Mouse (Mus musculus): ENCODE data around the gene Scarb2. TPM values are rescaled to one million over a fixed set of nuclear protein-coding genes. Genes with fewer than 3 reads are reported as not detected.

The Scarb2 gene
- polyA plus RNA-seq, 1 experiment from 2014 or later: 8.2 TPM

GRCm38 (mm10) chr5:92490779-92491178 lies 15.9 kb downstream of the Scarb2 start:
- H3K27me3 ChIP-seq: no peaks in the 10 kb centered on the region
- H3K36me3 ChIP-seq: 0 out of 2 replicates have a peak, but pooled peaks cover 4% of the 10 kb centered on the region
- peaks cover 26% of the 10 kb centered on the region for H3K4me1 ChIP-seq
- no peak overlapping the region for H3K27ac ChIP-seq
- WGBS: 20% methylated on average over 4 of the region's 4 CpGs
- no peak overlapping the region for H3K9ac ChIP-seq
- no peak overlapping the region for H3K4me2 ChIP-seq (replicated peaks)
- H3K4me3 ChIP-seq: no peak overlapping the region
- no peak for ATAC-seq (ENCODE audit: insufficient number of reproducible peaks, insufficient read depth, low FRiP score, low TSS enrichment)
- H3K9me3 ChIP-seq: no peaks in the 10 kb centered on the region

DNA sequence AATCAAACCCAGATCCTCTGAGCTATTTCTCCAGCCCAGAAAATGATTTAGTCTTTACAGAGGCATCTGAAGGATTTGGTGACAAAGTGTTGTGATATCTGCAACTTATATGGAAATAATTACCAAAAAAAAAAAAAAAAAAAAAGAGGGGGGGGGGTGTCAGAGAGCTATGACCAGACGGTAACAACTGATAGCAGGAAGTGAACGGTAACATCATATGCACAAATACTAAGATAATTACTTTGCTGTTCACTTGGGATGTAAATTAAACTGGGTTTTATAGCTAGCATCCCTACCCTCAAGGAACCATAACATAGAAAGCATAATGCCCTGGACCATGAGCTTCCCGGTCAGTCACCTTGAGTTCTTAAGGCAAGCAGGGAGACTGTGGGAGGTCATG lies 16.3 kb downstream of the Scarb2 start:
- H3K4me1 ChIP-seq: peaks cover 26% of the 10 kb centered on the region
- no peaks in the 10 kb centered on the region for H3K9me3 ChIP-seq
- H3K9ac ChIP-seq: no peak overlapping the region
- WGBS: 63% methylated on average over 3 of the region's 3 CpGs
- no peak for ATAC-seq (ENCODE audit: insufficient number of reproducible peaks, insufficient read depth, low FRiP score, low TSS enrichment)
- no peak overlapping the region for H3K4me2 ChIP-seq (replicated peaks)
- H3K27me3 ChIP-seq: no peaks in the 10 kb centered on the region
- no peak overlapping the region for H3K4me3 ChIP-seq
- H3K36me3 ChIP-seq: 0 out of 2 replicates have a peak, but pooled peaks cover 4% of the 10 kb centered on the region
- H3K27ac ChIP-seq: no peak overlapping the region

DNA sequence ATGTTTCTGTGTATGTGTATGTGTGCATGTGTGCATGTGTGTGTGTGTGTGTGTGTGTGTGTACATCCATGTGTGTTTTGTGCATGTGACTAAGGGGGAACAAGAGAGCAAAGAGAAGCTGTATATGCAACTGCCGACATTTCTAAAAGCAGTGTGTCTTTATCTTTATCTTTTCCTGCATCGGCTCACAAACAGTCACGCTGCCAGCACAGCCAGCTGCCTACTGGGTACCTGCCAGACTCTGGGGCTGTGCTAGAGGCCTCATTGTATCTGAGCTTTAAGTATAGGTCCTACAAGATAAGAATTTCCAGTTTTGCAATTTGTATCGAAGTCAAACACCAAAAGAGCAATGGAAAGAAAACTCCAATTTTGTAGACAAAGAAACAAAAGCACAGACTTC lies 17.1 kb downstream of the Scarb2 start:
- peak overlapping the region; percentile 65 for H3K27ac ChIP-seq
- no peak overlapping the region for H3K4me2 ChIP-seq (replicated peaks)
- peaks cover 26% of the 10 kb centered on the region for H3K4me1 ChIP-seq
- 0 out of 2 replicates have a peak, but pooled peaks cover 8% of the 10 kb centered on the region for H3K36me3 ChIP-seq
- H3K9me3 ChIP-seq: no peaks in the 10 kb centered on the region
- 73% methylated on average over 4 of the region's 4 CpGs for WGBS
- H3K27me3 ChIP-seq: no peaks in the 10 kb centered on the region
- no peak for ATAC-seq (ENCODE audit: insufficient number of reproducible peaks, insufficient read depth, low FRiP score, low TSS enrichment)
- no peak overlapping the region for H3K4me3 ChIP-seq
- H3K9ac ChIP-seq: no peak overlapping the region

DNA sequence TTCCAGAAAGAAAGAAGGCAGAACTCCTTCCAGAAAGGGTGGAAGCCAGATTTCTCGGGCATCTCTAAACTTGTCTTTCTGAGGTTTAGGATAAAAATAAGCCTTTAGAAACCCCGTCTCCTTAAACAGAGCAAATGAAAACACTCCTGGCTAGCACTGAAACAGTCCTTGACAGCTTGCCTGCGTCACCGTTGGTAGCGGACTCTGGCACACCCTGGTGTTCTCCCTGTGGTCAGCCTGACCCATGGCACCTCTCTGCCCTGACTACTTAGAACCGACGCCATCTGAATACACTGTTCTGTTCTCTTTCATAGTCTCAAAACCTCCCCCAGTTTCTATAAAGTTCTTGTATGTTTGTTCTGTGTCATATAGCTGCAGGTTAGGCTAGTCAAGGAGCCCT lies 17.7 kb downstream of the Scarb2 start:
- H3K4me2 ChIP-seq (replicated peaks): no peak overlapping the region
- 48% methylated on average over 7 of the region's 7 CpGs for whole genome bisulfite sequencing
- H3K9me3 ChIP-seq: no peaks in the 10 kb centered on the region
- H3K9ac ChIP-seq: no peak overlapping the region
- no peak for ATAC-seq (ENCODE audit: insufficient number of reproducible peaks, insufficient read depth, low FRiP score, low TSS enrichment)
- H3K27ac ChIP-seq: peak overlapping the region; percentile 65; the same call in 1 of the 2 replicates
- H3K4me3 ChIP-seq: no peak overlapping the region
- no peaks in the 10 kb centered on the region for H3K27me3 ChIP-seq
- peaks cover 22% of the 10 kb centered on the region for H3K4me1 ChIP-seq
- H3K36me3 ChIP-seq: peaks cover 13% of the 10 kb centered on the region; the same call in 1 of the 2 replicates

GRCm38 (mm10) chr5:92488408-92488807 lies 18.2 kb downstream of the Scarb2 start:
- no peaks in the 10 kb centered on the region for H3K9me3 ChIP-seq
- peak overlapping the region; percentile 65; the same call in 1 of the 2 replicates for H3K27ac ChIP-seq
- no peak overlapping the region for H3K9ac ChIP-seq
- H3K36me3 ChIP-seq: peaks cover 17% of the 10 kb centered on the region
- no peaks in the 10 kb centered on the region for H3K27me3 ChIP-seq
- H3K4me3 ChIP-seq: no peak overlapping the region
- ATAC-seq (ENCODE audit: insufficient number of reproducible peaks, insufficient read depth, low FRiP score, low TSS enrichment): 0 out of 2 replicates have a peak, but pooled peaks have one; percentile 53
- WGBS: 36% methylated on average over 3 of the region's 3 CpGs
- peaks cover 22% of the 10 kb centered on the region for H3K4me1 ChIP-seq
- no peak overlapping the region for H3K4me2 ChIP-seq (replicated peaks)

DNA sequence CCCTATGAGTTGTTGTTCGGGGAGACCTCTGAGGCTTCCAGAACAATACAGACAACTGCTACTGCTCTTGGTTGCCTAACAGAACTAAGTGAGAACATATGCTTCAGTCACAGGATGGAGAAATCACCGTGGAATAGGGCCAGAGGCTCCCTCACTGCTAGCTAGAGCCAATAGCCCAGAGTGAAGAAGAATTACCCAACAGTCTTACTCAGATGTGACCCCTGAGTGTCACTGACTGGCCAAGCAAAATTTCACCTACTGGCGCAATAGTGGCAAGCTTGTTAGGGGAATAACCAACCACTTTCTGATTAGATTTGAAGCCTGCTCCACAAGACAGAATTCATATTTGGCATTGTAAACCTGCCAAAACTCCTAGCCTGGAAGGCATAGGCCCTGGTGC lies 19.9 kb downstream of the Scarb2 start:
- H3K27me3 ChIP-seq: no peaks in the 10 kb centered on the region
- no peak overlapping the region for H3K4me2 ChIP-seq (replicated peaks)
- H3K9ac ChIP-seq: no peak overlapping the region
- H3K36me3 ChIP-seq: peaks cover 27% of the 10 kb centered on the region
- H3K27ac ChIP-seq: no peak overlapping the region
- peaks cover 22% of the 10 kb centered on the region for H3K4me1 ChIP-seq
- no peak for ATAC-seq (ENCODE audit: insufficient number of reproducible peaks, insufficient read depth, low FRiP score, low TSS enrichment)
- no peaks in the 10 kb centered on the region for H3K9me3 ChIP-seq
- H3K4me3 ChIP-seq: no peak overlapping the region
- 76% methylated on average over 3 of the region's 3 CpGs for WGBS

- peaks cover 27% of the 10 kb centered on the region for H3K36me3 ChIP-seq
- peaks cover 16% of the 10 kb centered on the region for H3K4me1 ChIP-seq
- H3K4me3 ChIP-seq: no peak overlapping the region
- no peaks in the 10 kb centered on the region for H3K27me3 ChIP-seq
- no peak for ATAC-seq (ENCODE audit: insufficient number of reproducible peaks, insufficient read depth, low FRiP score, low TSS enrichment)
- WGBS: 67% methylated on average over 7 of the region's 7 CpGs
- H3K9ac ChIP-seq: no peak overlapping the region
- H3K4me2 ChIP-seq (replicated peaks): no peak overlapping the region
- H3K27ac ChIP-seq: no peak overlapping the region
- H3K9me3 ChIP-seq: no peaks in the 10 kb centered on the region
These were observed 21.8 kb downstream of the Scarb2 start for GRCm38 (mm10) chr5:92484880-92485279.

GRCm38 (mm10) chr5:92472863-92473262 lies 33.8 kb downstream of the Scarb2 start:
- Histone ChIP-seq H3K36me3 (no peaks in the 10 kb centered on the region), H3K4me2 (replicated peaks) (no peak overlapping the region), H3K4me1 (no peaks in the 10 kb centered on the region), H3K4me3 (no peak overlapping the region), H3K9me3 (no peaks in the 10 kb centered on the region), H3K9ac (no peak overlapping the region), H3K27me3 (no peaks in the 10 kb centered on the region), H3K27ac (no peak overlapping the region)
- 73% methylated on average over 5 of the region's 5 CpGs for WGBS
- no peak for ATAC-seq (ENCODE audit: insufficient number of reproducible peaks, insufficient read depth, low FRiP score, low TSS enrichment)

- no peak overlapping the region for H3K4me3 ChIP-seq
- 79% methylated on average over 4 of the region's 4 CpGs for WGBS
- no peaks in the 10 kb centered on the region for H3K4me1 ChIP-seq
- H3K9me3 ChIP-seq: no peaks in the 10 kb centered on the region
- H3K4me2 ChIP-seq (replicated peaks): no peak overlapping the region
- no peaks in the 10 kb centered on the region for H3K36me3 ChIP-seq
- no peak for ATAC-seq (ENCODE audit: insufficient number of reproducible peaks, insufficient read depth, low FRiP score, low TSS enrichment)
- H3K9ac ChIP-seq: no peak overlapping the region
- H3K27me3 ChIP-seq: no peaks in the 10 kb centered on the region
- no peak overlapping the region for H3K27ac ChIP-seq
These were observed 35.1 kb downstream of the Scarb2 start for GRCm38 (mm10) chr5:92471531-92471930.

DNA sequence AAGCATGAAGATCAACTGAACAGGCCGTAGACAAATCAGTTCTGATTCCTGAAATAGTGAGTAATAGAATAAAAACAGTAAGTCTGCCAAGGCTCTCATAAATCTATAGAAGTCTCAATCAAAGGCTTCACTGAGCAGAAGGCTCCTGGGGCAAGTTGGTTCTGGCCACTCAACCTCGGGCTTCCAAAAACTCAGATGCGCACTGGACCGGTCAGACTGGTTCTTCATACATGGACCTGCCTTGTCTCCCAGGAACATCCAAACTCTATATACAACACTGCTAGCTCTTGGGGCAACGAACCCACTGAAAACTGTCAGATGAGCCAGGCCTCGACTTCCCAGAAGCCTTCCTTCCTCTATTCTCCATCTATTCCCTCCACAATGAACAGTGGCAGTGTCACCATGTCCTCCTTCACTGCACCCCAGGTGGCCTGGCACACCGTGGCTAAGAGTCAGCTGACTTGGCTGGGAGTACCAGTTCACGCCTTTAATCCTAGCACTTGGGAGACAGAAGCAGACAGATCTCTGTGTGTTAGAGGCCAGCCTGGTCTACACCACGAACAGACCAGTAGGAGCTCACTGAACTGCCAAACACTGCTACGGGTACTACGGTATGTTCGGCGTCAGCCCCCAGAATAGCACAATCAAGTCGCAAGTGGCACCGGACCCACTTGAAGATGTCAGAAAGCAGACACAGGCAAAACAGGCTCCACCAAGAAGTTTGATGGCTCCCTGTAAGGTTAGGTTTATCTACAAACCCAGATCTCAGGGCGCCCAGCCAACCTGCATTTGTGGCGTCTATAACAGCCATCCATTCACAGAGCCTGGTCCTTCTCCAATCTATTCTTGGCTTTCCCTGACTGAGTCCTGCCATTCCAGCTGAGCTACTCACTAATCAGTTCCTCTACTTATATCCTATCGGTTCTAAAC lies 37.2 kb downstream of the Scarb2 start:
- no peak overlapping the region for H3K27ac ChIP-seq
- ATAC-seq (ENCODE audit: insufficient number of reproducible peaks, insufficient read depth, low FRiP score, low TSS enrichment): no peak
- no peaks in the 10 kb centered on the region for H3K4me1 ChIP-seq
- H3K4me2 ChIP-seq (replicated peaks): no peak overlapping the region
- H3K9me3 ChIP-seq: no peaks in the 10 kb centered on the region
- 91% methylated on average over 18 of the region's 18 CpGs for whole genome bisulfite sequencing
- H3K36me3 ChIP-seq: no peaks in the 10 kb centered on the region
- H3K9ac ChIP-seq: no peak overlapping the region
- H3K27me3 ChIP-seq: no peaks in the 10 kb centered on the region
- H3K4me3 ChIP-seq: no peak overlapping the region

- H3K4me3 ChIP-seq: no peak overlapping the region
- 95% methylated on average over 6 of the region's 6 CpGs for WGBS
- H3K9me3 ChIP-seq: no peaks in the 10 kb centered on the region
- no peaks in the 10 kb centered on the region for H3K27me3 ChIP-seq
- no peak overlapping the region for H3K9ac ChIP-seq
- ATAC-seq (ENCODE audit: insufficient number of reproducible peaks, insufficient read depth, low FRiP score, low TSS enrichment): no peak
- no peak overlapping the region for H3K4me2 ChIP-seq (replicated peaks)
- H3K27ac ChIP-seq: no peak overlapping the region
- no peaks in the 10 kb centered on the region for H3K36me3 ChIP-seq
- no peaks in the 10 kb centered on the region for H3K4me1 ChIP-seq
These were observed 38.4 kb downstream of the Scarb2 start for GRCm38 (mm10) chr5:92468234-92468633.

- 72% methylated on average over 8 of the region's 8 CpGs for WGBS
These were observed 39.4 kb downstream of the Scarb2 start for GRCm38 (mm10) chr5:92467102-92467766.

More at GRCm38 (mm10) chr5:92467102-92467766, 39.4 kb downstream of the Scarb2 start:
- Histone ChIP-seq H3K4me3 (no peak overlapping the region), H3K27ac (no peak overlapping the region), H3K9ac (no peak overlapping the region), H3K36me3 (no peaks in the 10 kb centered on the region), H3K27me3 (no peaks in the 10 kb centered on the region), H3K4me2 (replicated peaks) (no peak overlapping the region), H3K4me1 (no peaks in the 10 kb centered on the region), H3K9me3 (no peaks in the 10 kb centered on the region)
- no peak for ATAC-seq (ENCODE audit: insufficient number of reproducible peaks, insufficient read depth, low FRiP score, low TSS enrichment)
